Mouse (Mus musculus) cortical plate, adult 2 months (tissue): ENCODE data around the gene Nhlrc2. TPM values are rescaled to one million over a fixed set of nuclear protein-coding genes. Genes with fewer than 3 reads are reported as not detected.

ENCODE experiments used
- H3K27ac ChIP-seq: fragments of 200-500 bp; 2 replicates; pipeline ENCODE4 v1.5.1; 2012; ENCODE audit warnings: low read length, control low read depth, inconsistent platforms; ENCODE audit not compliant: insufficient read depth
- H3K4me1 ChIP-seq: fragments of 200-500 bp; 2 replicates; pipeline ENCODE4 v1.6.1; 2011; ENCODE audit warnings: low read length; ENCODE audit not compliant: control insufficient read depth, insufficient read depth
- H3K4me3 ChIP-seq: fragments of 200-500 bp; 2 replicates; pipeline ENCODE4 v1.5.1; 2011; ENCODE audit warnings: mild to moderate bottlenecking, low read length, control low read depth; ENCODE audit not compliant: insufficient read depth
- CTCF ChIP-seq: fragments of 200-500 bp; IDR thresholded peaks from 2 replicates; pipeline ENCODE4 v1.5.1; 2011; ENCODE audit warnings: mild to moderate bottlenecking, control low read depth, low read length; ENCODE audit not compliant: insufficient read depth; ENCODE audit errors: extremely low read depth
- POLR2A ChIP-seq: fragments of 200-500 bp; IDR thresholded peaks from 2 replicates; pipeline ENCODE4 v1.6.1; 2011; ENCODE audit warnings: mild to moderate bottlenecking, low read length, control low read depth; ENCODE audit not compliant: insufficient read depth; ENCODE audit errors: extremely low read depth
- polyA plus RNA-seq: library from polyadenylated mRNA; depleted of rRNA; stranded (reverse); fragments of >200 nt; gene quantifications from 2 replicates; pipeline ENCODE4 v1.2.3, GENCODE M21; 2012

Gene Nhlrc2
- polyA plus RNA-seq, 1 experiment = 10.1 TPM

DNA sequence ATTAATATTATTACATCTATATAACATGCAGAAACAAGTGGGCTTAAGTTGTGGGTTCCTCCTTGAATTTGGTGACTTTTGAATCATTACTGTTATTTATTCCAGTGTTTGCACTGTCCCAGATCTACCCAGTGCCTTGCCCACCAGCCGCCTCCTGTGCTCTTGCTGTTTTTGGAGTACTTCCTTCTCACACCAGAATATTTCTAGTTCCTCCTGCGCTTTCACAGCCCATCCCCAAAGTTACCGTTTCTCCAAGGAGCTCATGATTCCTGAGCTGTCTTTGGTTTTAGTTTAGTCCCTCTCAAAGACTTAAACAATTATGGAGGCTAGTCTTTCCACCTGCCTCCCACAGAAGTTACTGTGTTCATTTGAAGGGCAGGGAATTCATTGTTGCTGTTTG, 15.4 kb downstream of the Nhlrc2 start:
- no peak overlapping the region for H3K27ac ChIP-seq

DNA sequence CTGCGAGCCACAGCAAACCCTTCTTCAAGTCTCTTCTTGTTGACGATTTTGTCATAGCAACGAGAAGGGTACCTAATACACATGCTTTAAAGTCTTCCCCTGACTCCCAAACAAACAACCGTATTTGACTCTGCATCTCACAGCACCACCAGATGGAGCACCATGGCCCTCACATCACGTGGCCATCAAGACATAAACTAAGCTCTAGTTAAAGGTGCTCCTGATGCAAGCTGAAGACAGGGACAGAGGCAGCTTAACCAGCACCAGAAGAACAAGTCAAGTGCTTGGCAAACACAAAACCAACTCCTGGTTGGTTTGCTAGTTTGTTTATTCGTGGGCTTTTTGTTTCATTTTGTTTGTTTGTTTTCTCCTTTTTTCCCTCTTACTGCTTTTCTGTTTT, 17.3 kb downstream of the Nhlrc2 start:
- TF ChIP-seq POLR2A = no peak
- TF ChIP-seq CTCF = peak; percentile 53
- no peak overlapping the region for H3K4me3 ChIP-seq

More for the DNA sequence above, 15.4 kb downstream of the Nhlrc2 start:
- Histone ChIP-seq H3K4me1 (peaks cover 7% of the 10 kb centered on the region), H3K4me3 (no peak overlapping the region)
- TF ChIP-seq CTCF = no peak
- TF ChIP-seq POLR2A = no peak

DNA sequence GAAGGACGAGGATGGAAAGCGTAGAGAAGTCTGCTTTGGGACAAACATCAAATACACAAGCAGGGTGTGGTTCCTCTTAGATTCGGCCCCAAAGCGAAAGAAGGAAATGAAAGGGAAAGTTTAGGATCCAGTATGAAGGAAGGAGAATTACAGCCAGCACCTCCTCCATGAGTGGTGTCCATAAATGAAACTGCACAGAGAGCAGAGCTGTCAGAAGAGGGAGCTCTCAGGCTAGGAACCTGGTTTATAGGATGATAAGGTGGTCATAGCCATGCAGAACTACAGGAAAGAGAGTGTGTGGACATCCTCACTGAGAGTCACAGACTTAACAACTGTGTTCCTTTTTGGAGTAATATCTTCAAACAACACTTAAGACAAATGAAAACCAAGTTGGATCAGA, 18.0 kb downstream of the Nhlrc2 start:
- Histone ChIP-seq H3K4me1 (peaks cover 6% of the 10 kb centered on the region), H3K27ac (no peak overlapping the region), H3K4me3 (no peak overlapping the region)
- TF ChIP-seq CTCF (peak; percentile 78), POLR2A (no peak)

More for the DNA sequence above, 17.3 kb downstream of the Nhlrc2 start:
- Histone ChIP-seq H3K4me1 (peaks cover 6% of the 10 kb centered on the region), H3K27ac (no peak overlapping the region)

DNA sequence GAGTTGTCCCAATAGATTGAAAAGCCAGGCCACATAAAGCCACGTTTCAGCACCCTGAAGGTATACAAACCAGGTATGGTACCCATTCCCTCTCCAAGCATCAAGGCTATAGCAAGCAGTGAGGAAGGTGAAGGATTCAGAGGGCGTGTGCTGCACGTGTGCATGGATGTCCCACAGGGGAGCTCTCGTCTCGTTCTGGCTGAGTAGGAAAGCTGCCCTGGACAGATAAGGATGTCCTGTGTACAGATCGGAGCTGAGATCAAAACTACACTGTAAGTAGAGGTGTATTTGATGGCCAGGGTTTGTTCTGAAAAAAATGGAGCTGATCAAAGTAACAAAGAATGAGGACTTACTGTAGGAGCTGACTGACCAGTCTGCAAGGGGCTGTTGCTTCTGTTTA, 18.9 kb downstream of the Nhlrc2 start:
- peaks cover 9% of the 10 kb centered on the region for H3K4me1 ChIP-seq
- no peak overlapping the region for H3K4me3 ChIP-seq
- TF ChIP-seq CTCF = no peak
- no peak for TF ChIP-seq POLR2A
- no peak overlapping the region for H3K27ac ChIP-seq

DNA sequence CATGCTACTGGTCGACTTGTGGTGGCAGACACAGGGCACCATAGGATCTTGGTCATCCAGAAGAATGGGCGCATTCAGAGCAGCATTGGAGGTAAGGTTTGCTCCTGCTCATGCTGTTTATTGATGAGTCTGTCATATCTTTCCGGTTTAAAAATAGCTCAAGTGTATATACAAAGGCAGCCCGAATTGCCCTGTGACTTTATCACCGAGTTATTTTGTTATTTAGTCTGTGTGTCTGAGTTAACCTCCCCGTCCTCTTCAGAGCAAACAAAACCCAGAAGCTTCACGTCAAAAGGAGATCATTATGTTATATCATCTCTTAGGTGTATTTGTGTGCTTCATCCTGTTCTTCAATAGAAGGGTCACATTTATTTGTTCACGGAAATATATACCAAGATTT, 22.7 kb downstream of the Nhlrc2 start:
- Histone ChIP-seq H3K4me3 (no peak overlapping the region), H3K27ac (no peak overlapping the region), H3K4me1 (peaks cover 8% of the 10 kb centered on the region; the same call in 1 of the 2 replicates)
- no peak for TF ChIP-seq POLR2A
- no peak for TF ChIP-seq CTCF

DNA sequence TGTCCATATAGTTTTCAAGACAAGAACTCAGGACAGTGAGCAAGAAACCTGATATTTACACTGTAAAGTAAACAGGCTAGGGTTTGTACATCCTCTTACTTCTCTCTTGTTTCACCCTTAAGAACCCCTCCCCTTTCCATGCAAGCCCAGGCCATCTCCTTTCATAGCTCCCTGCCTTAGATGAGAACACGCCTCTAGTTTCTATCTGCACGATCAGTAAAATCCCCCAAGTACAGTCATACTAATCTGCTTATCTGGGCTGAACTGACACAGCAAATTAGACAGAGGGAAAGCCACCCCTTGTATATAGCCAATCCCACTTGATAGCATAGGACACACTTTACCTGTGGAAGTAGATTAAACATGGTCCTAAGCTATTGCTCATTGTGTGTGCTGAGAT, 23.2 kb downstream of the Nhlrc2 start:
- H3K27ac ChIP-seq = no peak overlapping the region
- TF ChIP-seq POLR2A (no peak), CTCF (no peak)
- H3K4me3 ChIP-seq = no peak overlapping the region
- peaks cover 8% of the 10 kb centered on the region; the same call in 1 of the 2 replicates for H3K4me1 ChIP-seq

DNA sequence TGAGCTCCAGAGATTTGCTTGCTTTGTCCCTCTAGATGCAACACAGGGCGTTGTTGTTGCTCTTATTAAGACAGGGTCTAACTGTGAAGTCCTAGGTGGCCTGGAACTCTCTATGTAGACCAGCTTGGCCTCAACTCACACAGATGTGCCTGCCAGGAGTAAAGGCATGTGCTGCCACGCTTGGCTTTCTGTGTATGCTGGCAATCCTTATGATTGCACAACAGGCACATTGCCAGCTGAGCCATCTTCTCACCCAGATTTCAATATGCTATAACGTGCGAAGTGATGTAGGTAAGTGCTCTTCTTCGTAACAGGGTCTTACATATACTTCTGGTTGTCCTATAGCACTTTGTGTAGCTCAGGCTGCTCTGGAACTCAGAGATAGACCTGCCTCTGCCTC, 23.9 kb downstream of the Nhlrc2 start:
- Histone ChIP-seq H3K27ac (no peak overlapping the region), H3K4me3 (no peak overlapping the region), H3K4me1 (peaks cover 8% of the 10 kb centered on the region; the same call in 1 of the 2 replicates)
- TF ChIP-seq CTCF (no peak), POLR2A (no peak)

DNA sequence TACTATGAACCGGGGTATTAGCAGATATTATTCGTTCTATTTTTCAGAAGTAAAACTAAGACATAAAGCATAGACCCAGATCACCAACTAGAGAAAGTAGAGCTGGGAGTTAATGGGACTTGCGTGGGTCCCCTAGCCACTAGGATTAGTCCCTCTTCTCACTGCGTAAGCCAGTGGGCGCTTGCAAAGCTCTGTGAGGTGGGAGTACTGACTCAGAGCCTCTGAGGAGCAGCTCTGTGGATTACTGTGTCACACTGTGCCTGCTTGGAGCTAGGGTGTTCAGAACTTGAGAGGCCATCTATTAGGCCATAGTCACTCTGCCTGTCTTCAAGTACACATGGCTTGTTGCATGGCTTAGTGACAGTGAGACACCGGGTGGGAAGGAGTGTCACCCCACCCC, 25.1 kb downstream of the Nhlrc2 start:
- Histone ChIP-seq H3K27ac (no peak overlapping the region), H3K4me3 (no peak overlapping the region), H3K4me1 (peaks cover 8% of the 10 kb centered on the region; the same call in 1 of the 2 replicates)
- TF ChIP-seq POLR2A (no peak), CTCF (no peak)

DNA sequence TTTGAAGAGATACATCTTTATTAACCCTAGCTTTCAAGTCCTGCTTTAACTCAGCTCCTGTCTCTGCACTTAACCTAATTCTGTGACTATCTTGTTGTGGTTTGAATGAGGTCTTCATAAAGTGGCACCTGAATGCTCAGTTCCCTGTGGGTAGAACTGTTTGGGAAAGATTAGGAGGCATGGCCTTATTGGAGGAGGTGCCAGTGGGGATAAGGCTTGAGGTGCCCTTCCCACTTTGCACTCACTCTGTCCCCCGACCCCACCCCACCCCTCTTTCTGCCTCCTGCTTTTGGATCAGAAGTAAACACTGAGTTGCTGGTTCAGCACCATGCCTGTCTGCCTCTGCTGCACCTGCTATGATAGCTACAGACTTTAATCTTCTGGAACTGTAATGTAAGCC, 29.7 kb downstream of the Nhlrc2 start:
- TF ChIP-seq CTCF (no peak), POLR2A (no peak)
- Histone ChIP-seq H3K27ac (no peak overlapping the region), H3K4me3 (no peak overlapping the region), H3K4me1 (peaks cover 6% of the 10 kb centered on the region)

DNA sequence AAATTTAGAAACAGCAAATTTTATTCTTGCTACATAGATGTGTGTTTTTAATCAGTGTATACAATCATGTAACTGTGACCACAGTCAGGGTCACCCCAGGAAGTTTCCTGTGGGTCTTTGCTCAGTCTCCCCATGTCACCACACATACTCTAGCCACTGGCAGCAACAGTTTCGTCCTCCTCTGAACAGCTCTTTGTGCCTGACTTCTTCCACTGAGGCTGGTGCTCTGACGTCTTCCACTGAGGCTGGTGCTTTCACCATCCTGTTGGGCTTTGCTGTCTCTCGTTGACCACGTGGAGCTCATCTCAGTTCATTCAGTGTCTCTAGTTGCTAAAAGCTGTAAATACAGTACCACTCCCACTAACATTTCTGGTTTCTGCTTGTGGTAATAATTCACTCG, 33.9 kb downstream of the Nhlrc2 start:
- TF ChIP-seq CTCF (no peak), POLR2A (no peak)
- Histone ChIP-seq H3K4me1 (peaks cover 4% of the 10 kb centered on the region), H3K27ac (no peak overlapping the region), H3K4me3 (no peak overlapping the region)
